Mouse (Mus musculus) hindbrain, postnatal 0 days (tissue): ENCODE data around the gene Ankrd23. TPM values are rescaled to one million over a fixed set of nuclear protein-coding genes. Genes with fewer than 3 reads are reported as not detected.
A peak's percentile ranks its signal among the peaks of the same experiment; 100 is the strongest.

Experiments used
- ATAC-seq: fragments of 200-750 bp; cut with Nextera tagmentation; 2 replicates; pipeline ENCODE4 v1.8.0; 2017; ENCODE audit warnings: mild to moderate bottlenecking, moderate TSS enrichment, moderate library complexity
- DNase-seq: peaks from one replicate; pipeline ENCODE4 v3.0.0-alpha.2; 2015; ENCODE audit warnings: low spot score
- H3K27ac ChIP-seq: fragments of 300-500 bp; sonication (generic); 2 replicates; pipeline ENCODE4 v1.5.1; 2014; ENCODE audit warnings: mild to moderate bottlenecking
- H3K27me3 ChIP-seq: fragments of 300-500 bp; sonication (generic); 2 replicates; pipeline ENCODE4 v1.6.1; 2014; ENCODE audit warnings: low read length, mixed read lengths; ENCODE audit not compliant: insufficient read depth
- H3K36me3 ChIP-seq: fragments of 300-500 bp; sonication (generic); 2 replicates; pipeline ENCODE4 v1.6.1; 2014; ENCODE audit warnings: low read length, mixed read lengths; ENCODE audit not compliant: insufficient read depth
- H3K4me1 ChIP-seq: fragments of 300-500 bp; sonication (generic); 2 replicates; pipeline ENCODE4 v1.6.1; 2014; ENCODE audit warnings: antibody characterized with exemption, low read length, mixed read lengths; ENCODE audit not compliant: insufficient read depth
- H3K4me2 ChIP-seq: fragments of 300-500 bp; sonication (generic); 2 replicates; pipeline ENCODE4 v1.6.1; 2014; ENCODE audit warnings: low read depth, mild to moderate bottlenecking, low read length, moderate library complexity, mixed read lengths
- H3K4me3 ChIP-seq: fragments of 300-500 bp; sonication (generic); 2 replicates; pipeline ENCODE4 v1.5.1; 2014; ENCODE audit warnings: low read length
- H3K9ac ChIP-seq: fragments of 300-500 bp; sonication (generic); replicated peaks from 2 replicates; pipeline ENCODE4 v1.6.1; 2014; ENCODE audit warnings: mild to moderate bottlenecking, low read length, moderate library complexity, mixed read lengths
- H3K9me3 ChIP-seq: fragments of 300-500 bp; sonication (generic); 2 replicates; pipeline ENCODE4 v1.6.1; 2016; ENCODE audit warnings: low read length, mixed read lengths
- CTCF ChIP-seq: IDR thresholded peaks from 2 replicates; pipeline ENCODE4 v1.5.1; 2016; ENCODE audit warnings: antibody characterized with exemption, control low read depth, low read depth
- WGBS: fragments of 180-500 bp; shearing (Covaris S2); extraction: QIAGEN DNeasy Blood & Tissue Kit; methylation state at CpG from one replicate; pipeline ENCODE4 v1.1.7; 2014; 5-methylcytosine and 5-hydroxymethylcytosine counted together
- polyA plus RNA-seq: library from polyadenylated mRNA; unstranded; fragments of >200 nt; fragmentation: Nextera tagmentation; extraction: Ambion mirVana; gene quantifications from 2 replicates; pipeline ENCODE4 v1.2.1, GENCODE M21; 2015
- total RNA-seq: library from RNA; depleted of rRNA; stranded (reverse); fragments of >200 nt; gene quantifications from 2 replicates; pipeline ENCODE4 v1.2.3, GENCODE M21; 2014

Ankrd23 gene
- total and polyA plus RNA-seq, 2 experiments from 2014 or later = 11.2 to 11.5 TPM

DNA sequence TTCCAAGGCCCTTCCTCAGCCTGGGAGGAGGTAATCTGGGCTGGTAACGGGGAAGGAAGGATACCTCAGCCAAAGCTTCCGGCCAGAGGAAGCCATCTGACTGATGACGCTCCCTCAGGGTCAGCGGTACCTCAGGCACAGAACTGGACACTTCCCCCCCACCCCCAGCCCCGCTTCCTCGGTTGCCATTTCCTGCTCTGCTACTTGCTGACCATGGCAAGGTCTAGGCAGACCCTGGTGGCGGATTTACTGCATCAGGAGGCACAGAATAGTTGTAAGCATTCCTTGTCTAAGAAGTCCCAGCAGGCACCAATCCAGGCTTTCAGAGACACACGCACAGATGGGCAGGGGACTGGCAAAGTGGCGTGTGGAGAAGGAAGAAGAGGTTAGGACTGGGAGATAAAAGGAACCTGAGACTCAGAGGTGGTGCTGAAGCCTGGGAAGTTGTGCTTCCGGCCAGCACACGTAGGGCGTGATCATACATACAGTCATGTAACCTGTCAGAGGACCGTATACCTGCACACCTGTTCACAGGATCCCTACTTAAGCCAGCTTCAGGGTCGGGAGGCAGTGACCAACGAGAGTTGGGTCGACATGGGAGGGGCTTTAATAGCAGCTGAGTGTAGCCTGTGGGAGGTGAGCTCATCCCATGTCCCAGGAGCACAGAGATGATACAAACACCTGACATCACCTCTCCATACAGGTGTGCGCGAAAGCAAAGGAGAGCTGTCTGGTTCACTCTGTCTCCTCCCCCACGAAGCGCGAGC lies 18.1 kb upstream of the Ankrd23 start:
- no peak for TF ChIP-seq CTCF
- DNase-seq = no peak
- Histone ChIP-seq H3K4me1 (peaks cover 23% of the 10 kb centered on the region), H3K4me3 (peak overlapping the region; percentile 2; the same call in 1 of the 2 replicates), H3K4me2 (peak overlapping the region; percentile 73), H3K27me3 (no peaks in the 10 kb centered on the region), H3K36me3 (peaks cover 34% of the 10 kb centered on the region), H3K9me3 (no peaks in the 10 kb centered on the region), H3K27ac (peak overlapping the region; percentile 98; the same call in 1 of the 2 replicates), H3K9ac (peak overlapping the region; percentile 98; the same call in 1 of the 2 replicates)
- no peak for ATAC-seq
- WGBS = 66% methylated on average over 21 of the region's 21 CpGs

GRCm38 (mm10) chr1:36552506-36552905 lies 15.8 kb upstream of the Ankrd23 start:
- Histone ChIP-seq H3K36me3 (peaks cover 46% of the 10 kb centered on the region), H3K4me1 (peaks cover 21% of the 10 kb centered on the region)
- no peak for TF ChIP-seq CTCF

GRCm38 (mm10) chr1:36551904-36552303 lies 15.2 kb upstream of the Ankrd23 start:
- ATAC-seq (no peak), DNase-seq (no peak)
- WGBS = 84% methylated on average over 17 of the region's 17 CpGs
- TF ChIP-seq CTCF = no peak; the same call in 1 of the 2 replicates
- peaks cover 23% of the 10 kb centered on the region for H3K4me1 ChIP-seq
- H3K4me3 ChIP-seq = no peak overlapping the region
- H3K27me3 ChIP-seq = no peaks in the 10 kb centered on the region
- H3K4me2 ChIP-seq = no peak overlapping the region
- no peaks in the 10 kb centered on the region for H3K9me3 ChIP-seq
- H3K9ac ChIP-seq = no peak overlapping the region
- H3K27ac ChIP-seq = no peak overlapping the region
- peaks cover 46% of the 10 kb centered on the region for H3K36me3 ChIP-seq

More at GRCm38 (mm10) chr1:36552506-36552905, 15.8 kb upstream of the Ankrd23 start:
- ATAC-seq (no peak), DNase-seq (peak; percentile 49)
- Histone ChIP-seq H3K4me2 (no peak overlapping the region), H3K9me3 (no peaks in the 10 kb centered on the region), H3K27me3 (no peaks in the 10 kb centered on the region), H3K27ac (peak overlapping the region; percentile 41), H3K4me3 (no peak overlapping the region), H3K9ac (no peak overlapping the region)
- WGBS = 64% methylated on average over 16 of the region's 16 CpGs

- WGBS = 71% methylated on average over 20 of the region's 20 CpGs
- Histone ChIP-seq H3K9ac (no peak overlapping the region), H3K9me3 (no peaks in the 10 kb centered on the region)
These were observed 13.6 kb upstream of the Ankrd23 start for GRCm38 (mm10) chr1:36550075-36550863.

DNA sequence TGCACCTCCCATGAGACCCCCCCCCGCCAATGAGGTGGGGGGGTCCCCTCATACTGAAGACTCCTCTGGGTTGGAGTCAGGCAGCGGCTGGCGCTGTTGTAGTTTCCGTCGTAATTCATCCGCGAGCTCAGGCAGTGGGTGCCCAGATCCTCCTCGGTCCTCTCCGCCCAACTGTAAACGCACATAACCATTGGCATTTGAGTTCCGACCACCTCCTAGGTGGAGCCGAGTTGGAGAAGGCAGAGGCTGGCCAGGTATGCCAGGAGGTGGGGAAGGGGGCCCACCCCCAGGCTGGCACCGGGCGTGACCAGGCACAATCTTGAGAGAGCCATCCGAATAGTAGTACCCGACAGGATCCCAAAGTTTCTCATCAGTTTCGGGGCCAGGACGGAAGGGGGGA lies 12.8 kb upstream of the Ankrd23 start:
- no peak for DNase-seq
- H3K36me3 ChIP-seq = peaks cover 46% of the 10 kb centered on the region
- H3K4me3 ChIP-seq = no peak overlapping the region
- no peak overlapping the region for H3K9ac ChIP-seq
- no peaks in the 10 kb centered on the region for H3K27me3 ChIP-seq
- no peak for TF ChIP-seq CTCF
- H3K9me3 ChIP-seq = no peaks in the 10 kb centered on the region
- peaks cover 17% of the 10 kb centered on the region for H3K4me1 ChIP-seq
- H3K27ac ChIP-seq = no peak overlapping the region
- WGBS = 79% methylated on average over 18 of the region's 18 CpGs
- H3K4me2 ChIP-seq = no peak overlapping the region
- no peak for ATAC-seq

More at GRCm38 (mm10) chr1:36550075-36550863, 13.6 kb upstream of the Ankrd23 start:
- Histone ChIP-seq H3K27me3 (no peaks in the 10 kb centered on the region), H3K27ac (no peak overlapping the region), H3K4me1 (peaks cover 24% of the 10 kb centered on the region), H3K36me3 (peaks cover 46% of the 10 kb centered on the region), H3K4me2 (no peak overlapping the region), H3K4me3 (no peak overlapping the region)
- ATAC-seq (no peak), DNase-seq (no peak)
- no peak for TF ChIP-seq CTCF

DNA sequence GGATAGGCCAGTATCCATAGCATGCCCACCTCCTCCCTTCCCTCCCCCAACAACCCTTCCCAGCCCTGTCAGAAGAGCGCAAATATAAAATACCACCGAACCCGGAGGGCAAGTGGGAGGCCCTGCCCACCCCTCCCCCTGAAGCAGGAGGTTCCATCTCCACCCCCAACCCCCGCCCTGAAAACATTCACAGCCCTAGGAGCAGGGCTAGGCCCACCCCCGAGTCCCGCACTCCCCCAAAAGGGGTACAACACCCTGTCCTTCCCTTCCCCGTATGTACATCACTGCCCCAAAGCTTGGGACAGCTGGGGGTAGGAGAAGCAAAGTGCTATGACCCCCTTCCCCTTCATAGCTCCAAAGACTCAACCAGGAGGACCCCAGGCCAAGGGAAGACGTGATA lies 12.1 kb upstream of the Ankrd23 start:
- 60% methylated on average over 8 of the region's 8 CpGs for WGBS
- ATAC-seq = no peak
- H3K4me3 ChIP-seq = no peak overlapping the region
- no peak overlapping the region for H3K4me2 ChIP-seq
- no peaks in the 10 kb centered on the region for H3K9me3 ChIP-seq
- H3K4me1 ChIP-seq = peaks cover 13% of the 10 kb centered on the region
- no peak overlapping the region for H3K9ac ChIP-seq
- no peak for DNase-seq
- no peak overlapping the region for H3K27ac ChIP-seq
- no peaks in the 10 kb centered on the region for H3K27me3 ChIP-seq
- H3K36me3 ChIP-seq = peaks cover 46% of the 10 kb centered on the region
- no peak for TF ChIP-seq CTCF
